Mouse (Mus musculus) thymus, postnatal 25 days (tissue): ENCODE measurements around the gene Secisbp2.

Experiments
- DNase-seq: peaks from one replicate; pipeline ENCODE4 v3.0.0; 2022

The Secisbp2 gene

DNA sequence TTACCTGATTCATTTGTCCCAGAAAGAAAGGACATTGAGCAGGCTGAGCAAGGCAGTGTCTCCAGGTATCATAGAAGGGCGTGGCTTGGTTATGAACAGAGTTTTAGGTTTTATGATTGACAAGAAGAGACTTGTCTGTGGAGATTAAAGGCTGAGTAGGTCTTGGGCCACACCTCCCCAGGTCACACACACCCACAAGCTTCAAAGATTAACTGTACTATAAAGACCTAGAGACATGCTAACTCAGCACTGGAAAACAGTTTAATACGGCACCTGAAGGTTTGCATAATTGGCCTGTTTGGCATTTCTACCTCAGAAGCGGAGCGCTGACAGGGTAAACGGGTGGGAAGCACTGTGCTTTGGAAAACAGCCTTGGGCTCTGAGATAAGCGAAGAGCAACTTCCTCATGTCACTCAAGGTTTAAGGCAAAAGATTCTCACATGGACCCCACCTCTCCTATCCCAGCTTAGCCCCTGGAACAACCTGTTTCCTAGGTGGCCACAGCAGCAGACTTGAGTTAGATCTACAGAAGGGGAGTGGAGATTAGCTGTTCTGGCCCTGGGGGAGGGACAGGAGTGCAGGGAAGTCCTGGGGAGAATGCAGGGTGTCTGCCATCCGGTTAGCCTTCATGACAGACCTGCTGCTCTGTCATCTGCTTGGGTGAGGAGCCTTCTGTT, 33.9 kb downstream of the Secisbp2 start:
- DNase-seq, result no peak

DNA sequence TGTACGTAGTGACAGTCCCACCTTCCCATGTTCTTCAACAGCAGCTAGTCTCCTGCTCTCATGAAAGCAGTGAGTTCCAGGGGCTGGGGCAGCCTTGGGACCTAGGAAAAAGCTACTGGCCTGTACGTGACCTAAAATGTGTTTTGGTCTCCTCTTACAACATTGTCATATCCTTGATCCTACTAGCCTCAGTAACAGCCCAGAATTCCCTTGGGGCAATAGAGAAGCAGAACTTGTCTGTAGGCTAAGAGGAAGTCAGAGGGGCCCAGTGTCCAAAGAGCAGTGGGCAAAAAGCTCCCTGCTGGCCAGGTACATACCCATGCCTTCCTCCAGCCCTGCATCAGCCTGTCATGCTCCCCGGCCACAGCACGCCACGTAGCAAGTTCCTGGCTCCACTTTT, 35.5 kb downstream of the Secisbp2 start:
- no peak for DNase-seq

DNA sequence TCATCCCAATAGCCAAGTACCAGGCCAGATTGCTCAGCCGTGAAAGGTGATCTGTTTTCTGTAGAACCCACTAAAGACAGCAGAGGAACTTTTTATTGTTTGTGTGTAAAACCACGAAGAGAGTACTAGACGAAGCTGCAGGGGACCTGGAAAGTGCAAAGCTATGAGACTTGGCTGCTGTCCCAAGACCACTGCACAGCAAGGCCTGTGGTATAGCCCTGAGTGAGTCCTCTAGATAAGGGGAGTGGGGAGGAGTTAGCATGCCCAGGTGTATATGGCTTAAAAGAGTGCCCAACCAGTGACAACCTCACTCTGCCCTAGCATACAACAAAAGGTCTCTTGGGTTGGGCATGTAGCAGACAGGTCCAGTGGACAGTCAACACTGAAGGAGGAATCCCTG, 37.2 kb downstream of the Secisbp2 start:
- DNase-seq, result no peak

DNA sequence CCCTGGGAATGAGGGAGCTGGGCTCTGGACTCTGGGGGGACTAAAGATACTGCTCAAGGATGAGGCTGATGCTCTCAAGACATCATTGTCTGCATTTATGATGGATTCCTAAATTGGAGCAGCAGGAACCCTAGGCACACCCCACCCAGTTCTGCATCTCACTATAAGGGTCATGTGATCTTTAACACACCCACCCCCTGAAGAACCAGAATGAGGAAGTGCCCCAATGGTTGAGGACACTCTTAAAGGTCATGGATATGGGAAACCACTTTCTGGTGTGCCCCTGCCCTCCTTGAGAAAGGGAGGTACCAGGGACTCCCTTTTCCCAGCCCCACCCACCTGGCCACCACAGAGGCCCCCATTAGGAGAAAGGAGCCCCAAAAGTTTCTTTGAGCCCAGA, 45.0 kb downstream of the Secisbp2 start:
- DNase-seq, result no peak

DNA sequence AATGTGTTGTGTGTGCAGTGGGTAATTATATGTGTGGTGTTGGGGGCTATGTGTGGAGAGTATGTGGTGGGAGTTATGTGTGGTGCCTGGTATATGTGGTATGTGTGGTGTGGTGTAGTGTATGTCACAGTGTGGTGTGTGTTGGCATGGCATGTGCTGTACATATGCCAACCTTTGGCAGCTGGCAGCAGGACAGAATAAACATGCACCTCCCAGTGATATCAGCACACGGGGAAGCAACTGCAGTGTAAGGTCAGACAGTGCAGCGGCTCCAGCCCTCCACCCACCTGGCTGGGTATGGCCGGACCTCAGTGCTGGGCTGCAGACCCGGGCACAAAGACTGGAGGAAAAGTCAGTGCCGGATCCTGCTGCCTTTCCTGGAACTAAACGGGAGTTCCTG, 46.0 kb downstream of the Secisbp2 start:
- DNase-seq, result no peak

DNA sequence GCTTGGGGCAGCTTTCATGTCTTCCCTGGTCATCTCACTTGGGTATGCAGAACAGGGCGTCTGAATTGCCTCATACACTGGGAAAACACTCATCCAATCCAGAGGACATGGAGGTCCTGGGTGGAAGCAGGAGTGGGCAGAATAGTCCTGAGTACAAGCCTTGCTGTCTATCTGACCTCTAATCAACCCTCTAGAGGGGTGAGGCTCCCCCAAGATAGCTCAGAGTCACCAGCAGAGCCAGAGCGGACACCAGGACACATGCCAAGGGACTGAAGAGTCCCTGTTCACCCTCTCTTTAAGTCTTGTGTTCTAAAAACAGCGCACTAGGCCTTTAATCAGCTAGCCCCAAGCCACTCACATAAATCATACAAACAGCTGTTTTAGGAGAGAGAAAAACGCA, 46.4 kb downstream of the Secisbp2 start:
- no peak for DNase-seq

DNA sequence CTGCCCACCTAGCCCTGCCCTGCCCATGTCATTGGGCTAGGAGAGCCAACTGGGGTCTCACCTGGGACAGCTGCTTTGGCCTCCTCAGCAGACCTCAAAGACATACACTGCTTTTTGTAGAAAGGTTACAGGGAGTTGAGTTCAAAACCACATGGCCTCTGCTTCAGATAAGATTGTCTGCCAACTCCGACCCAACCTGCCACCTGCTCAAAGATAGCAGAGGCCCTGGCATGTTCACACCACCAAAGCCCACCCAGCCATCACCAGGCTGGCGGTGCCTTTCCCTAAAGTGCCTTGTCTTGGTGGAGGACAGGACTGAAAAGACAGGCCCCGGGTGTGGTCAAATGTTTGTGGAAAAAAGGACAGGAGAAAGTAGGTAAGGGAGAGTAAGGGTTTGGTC, 46.8 kb downstream of the Secisbp2 start:
- no peak for DNase-seq

DNA sequence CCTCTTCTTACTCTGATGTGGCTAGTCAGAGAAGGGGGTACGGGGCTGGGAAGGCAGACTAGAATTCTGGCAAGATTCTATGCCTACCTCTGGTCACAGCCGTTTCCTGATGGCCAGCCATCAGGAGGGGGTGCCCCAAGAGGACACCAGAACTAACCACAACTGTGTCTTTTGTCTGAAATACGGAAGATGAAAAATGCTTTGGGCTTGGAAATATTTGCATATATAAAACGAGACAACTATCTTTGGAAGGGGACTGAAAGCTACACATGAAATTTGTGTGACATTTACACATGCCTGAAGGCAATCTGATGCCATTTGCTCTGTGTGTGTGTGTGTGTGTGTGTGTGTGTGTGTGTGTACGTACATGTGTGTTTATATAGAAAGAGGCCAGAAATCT, 52.4 kb downstream of the Secisbp2 start:
- no peak for DNase-seq

DNA sequence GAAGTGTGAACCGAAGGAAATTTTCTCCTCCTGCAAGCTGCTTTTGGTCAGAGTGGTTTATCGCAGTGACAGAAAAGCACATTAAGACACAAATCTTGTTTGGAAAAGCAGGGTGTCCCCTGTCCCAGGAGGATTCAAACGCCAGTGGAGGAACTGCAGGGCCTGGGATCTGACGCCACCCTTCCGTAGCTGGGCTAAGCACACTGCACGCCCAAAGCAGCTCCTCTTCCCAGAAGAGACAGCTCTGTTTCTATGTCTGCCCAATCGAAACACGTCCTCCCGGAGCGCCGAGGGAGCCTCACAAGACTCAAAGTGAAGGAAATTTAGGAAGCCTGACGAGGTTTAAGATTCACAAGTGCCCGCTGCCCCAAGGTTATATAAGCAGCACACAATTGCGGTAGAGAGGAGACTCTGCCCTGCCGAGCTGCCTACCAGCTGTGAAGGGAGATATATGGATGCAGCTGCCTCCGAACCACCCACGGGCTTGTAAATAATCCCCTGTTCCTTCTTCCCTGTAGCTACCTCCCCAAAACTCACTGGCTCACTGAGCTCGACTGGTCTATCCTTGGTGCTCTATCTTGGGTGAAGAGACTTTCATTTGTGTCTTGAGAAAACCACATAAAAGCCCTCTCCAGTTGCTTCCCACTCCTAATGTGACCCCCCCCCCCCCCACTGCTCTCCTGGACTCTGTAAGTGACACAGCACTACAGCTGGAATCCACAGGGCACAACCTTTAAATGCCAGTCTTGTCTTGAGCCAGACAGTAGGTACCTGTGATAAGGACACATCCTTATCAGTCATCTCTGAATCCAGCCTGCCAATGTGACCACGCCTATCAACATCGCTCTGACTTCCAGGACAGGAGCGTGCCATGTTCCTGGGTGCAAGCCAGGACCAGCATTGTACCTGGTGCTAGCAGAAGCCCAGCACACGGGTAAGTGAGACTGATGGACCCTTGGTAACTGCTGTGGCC, 54.7 kb downstream of the Secisbp2 start:
- no peak for DNase-seq

DNA sequence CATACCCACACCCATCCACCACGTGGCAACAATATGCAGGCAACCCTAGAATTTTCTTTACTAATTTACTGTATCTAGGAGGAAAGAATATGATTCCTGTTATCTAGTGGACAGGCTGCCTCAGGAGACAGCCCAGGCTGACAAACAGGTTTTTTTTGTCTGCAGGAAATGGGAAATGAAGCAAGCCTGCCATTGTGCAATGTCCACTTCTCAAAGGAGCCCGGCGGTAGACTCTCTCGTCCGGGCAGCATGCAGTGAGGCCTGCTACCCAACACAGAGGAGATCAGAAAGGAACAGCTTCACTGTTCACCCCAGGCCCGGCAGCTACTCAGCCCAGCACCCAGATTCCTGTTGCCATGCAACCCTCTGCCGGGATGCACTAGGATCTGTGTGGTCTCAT, 59.2 kb downstream of the Secisbp2 start:
- DNase-seq, result no peak

DNA sequence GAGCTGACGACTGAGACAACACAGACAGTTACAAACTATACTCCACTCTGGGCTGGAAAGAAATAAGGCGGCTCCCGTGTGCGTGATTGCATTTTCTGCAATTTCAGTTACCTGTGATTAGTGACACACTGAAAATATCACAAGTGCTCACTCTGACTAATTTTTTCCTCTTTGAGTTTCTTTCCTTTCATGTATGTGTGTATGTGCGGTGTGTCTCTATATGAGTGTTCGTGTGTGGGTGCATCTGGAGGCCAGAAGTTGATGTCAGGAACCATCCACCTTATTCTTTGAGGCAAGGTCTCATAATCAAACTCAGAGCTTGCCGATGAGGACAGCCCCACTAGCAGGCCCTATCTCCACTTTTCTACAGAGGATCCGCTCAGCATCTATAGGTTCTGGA, 60.5 kb downstream of the Secisbp2 start:
- DNase-seq, result no peak

DNA sequence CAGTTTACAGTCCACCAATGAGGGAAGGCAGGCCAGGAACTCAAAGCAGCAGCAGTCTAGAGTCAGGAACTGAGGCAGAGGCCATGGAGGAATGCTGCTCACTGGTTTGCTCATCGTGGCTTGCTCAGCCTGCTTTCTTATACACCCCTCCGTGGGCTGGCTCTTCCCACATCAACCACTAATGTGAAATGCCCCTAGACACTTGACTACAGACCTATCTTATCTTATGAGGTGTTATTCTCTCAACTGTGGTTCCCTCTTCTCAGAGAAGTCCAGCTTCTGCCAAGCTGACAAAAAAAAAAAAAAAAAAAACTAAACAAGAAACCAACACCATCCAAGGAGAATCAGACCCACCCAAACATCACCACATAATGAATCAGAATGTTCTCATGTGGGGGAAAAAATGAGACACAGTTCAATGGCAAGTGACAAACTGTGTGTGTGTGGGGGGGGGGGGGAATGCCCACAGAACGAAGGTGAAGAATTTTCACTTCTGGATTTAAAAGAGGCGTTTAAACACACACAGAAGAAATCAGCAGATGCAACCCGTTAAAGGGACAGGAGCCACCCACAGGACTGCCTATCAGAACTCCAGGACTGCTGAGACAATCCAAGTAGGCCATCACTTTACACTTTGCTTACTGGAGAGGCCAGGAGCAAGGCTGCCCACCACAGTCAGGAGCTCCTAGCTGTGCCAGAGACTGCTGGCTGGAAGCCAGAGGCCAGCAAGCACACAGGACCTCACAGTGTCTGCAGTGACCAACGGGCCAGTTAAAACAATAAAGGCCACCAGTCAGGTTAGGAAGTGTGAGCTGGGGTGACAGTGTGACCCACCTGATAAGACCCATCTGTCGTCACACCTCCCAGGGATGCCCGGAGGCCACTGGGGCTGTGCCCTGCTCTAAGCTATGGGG, 65.1 kb downstream of the Secisbp2 start:
- DNase-seq, result no peak

DNA sequence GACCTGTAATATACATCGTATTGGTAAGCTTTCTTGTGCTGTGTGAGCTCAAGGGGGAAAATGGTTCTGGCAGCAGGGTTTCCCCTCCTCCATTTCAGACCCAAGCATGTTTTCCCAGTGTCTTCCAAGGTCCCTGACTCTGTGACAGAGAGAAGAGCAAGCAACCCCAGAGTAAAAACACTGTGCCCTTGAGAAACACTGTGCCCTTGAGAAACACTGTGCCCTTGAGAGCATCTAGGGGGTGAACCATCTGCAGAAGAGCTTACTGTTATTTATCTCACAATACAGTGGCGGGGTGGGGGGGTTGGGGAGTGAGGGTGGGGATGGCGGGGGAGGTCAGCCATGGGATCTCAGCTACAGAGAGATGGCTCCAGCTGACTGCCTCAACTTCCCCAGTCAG, 67.8 kb downstream of the Secisbp2 start:
- DNase-seq, result no peak

DNA sequence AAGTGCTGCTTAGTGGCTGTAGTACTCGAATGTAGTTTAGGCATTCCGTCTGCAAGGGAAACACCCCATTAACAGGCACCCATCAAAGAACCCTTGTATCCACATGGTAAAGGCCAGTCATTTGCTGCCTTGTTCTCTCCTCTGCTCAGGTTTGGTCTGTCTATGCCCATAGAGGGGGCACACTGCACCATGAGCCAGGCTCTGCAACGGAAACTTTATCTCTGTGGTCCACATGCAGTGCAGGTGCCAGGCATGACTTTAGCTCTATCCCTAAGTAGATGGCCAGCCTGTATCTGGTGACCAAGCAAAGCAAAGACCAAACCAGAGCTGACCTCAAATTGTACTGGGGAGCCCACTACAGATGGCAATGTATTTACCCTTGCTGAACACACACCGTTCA, 69.1 kb downstream of the Secisbp2 start:
- DNase-seq, result no peak

DNA sequence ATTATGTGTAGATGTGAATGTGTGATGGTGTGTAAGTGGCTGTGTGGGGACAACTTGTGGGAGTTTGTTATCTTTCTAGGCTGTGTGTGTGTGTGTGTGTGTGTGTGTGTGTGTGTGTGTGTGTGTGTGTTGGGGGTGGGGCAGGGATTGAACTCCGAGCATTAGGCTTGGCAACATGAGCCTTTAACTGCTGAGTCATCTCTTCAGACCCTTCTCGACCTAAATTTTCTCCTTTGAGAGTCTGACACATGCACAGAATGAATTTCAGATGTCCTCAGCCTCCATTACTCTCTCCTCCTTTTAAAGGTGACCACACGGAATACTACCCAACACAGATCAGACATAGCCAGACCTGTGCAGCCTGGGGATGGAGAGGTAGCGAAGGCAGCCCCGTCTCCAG, 71.6 kb downstream of the Secisbp2 start:
- DNase-seq, result no peak

DNA sequence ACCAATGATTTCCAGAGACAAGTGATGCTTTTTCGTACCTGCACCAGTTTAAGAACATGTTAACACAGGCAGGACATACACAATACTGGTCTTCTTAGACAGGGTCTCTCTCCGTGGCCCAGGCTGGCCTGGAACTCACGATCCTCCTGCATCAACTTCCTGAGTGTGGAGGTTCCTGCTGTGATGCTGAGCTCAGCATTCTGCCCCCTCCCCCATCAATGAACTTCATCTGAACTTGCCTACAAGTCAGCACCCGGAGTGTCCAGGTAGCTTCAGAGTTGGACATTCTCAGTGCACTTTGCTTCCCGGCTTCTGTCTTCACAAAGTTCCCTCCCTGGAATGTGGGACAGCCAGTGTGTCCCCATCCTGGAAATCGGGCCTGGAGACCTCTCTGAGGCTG, 73.1 kb downstream of the Secisbp2 start:
- no peak for DNase-seq

DNA sequence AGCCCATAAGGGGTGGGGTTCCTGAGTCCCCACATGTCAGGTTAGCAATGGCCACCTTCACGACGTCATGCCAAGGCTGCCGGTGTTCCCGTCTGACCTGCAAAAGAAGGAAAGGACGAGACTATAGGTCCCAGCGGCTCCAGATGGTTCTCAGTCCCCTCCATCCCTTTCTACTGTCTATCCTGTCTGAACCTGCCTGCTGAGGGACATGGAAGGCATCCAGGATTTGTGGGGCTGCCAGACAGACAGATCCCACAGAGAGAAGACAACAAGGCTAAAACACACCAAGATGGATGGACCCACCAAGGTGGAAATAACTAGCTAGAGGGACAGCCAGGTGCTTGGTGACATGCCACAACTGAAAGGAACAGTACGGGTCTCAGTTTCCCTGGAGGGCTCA, 73.9 kb downstream of the Secisbp2 start:
- no peak for DNase-seq

DNA sequence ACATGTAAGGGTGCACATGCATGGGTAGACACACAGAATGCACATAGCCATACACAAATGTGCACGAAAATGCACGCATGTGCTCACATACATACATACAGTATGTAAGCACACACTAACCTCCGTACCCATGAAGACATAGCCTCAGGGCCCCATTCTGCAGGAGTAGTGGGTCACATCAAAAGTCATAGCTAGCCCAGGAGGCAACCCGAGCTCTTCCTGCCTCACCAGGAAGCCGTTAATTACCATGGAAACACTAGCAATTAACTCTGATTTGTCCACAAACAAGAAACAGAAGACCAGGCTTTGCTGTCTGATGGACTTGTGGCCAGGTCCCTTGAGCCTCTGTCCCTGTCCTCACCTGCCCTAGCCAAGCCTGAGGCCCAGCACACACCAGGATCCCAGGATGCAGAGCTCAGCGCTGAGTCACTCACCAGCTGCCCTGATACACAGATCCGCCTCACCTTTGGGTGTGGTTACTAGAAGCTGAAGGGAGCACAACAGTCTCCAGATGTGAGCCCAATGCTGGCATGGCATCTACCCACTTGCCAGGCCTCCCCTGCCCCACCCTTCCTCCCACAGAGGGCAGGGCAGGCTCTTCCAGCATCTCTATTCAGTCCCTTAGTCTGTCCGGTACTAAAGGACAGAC, 74.6 kb downstream of the Secisbp2 start:
- DNase-seq, result no peak

DNA sequence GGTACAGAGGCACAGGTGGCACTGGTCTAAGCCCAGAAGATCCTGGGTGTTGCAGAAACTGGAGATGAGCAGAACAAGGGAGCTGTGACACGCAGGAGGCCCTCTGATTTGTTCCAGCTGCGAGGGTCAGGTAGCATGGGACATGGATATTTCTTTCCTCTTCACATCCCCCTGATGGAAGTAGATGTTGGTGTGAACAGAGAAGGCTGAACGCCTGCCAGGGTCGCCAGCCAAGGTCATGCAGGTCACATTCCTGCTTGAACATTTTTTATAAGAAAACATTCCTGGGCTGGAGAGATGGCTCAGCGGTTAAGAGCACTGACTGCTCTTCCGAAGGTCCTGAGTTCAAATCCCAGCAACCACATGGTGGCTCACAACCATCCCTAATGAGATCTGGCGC, 75.9 kb downstream of the Secisbp2 start:
- no peak for DNase-seq

DNA sequence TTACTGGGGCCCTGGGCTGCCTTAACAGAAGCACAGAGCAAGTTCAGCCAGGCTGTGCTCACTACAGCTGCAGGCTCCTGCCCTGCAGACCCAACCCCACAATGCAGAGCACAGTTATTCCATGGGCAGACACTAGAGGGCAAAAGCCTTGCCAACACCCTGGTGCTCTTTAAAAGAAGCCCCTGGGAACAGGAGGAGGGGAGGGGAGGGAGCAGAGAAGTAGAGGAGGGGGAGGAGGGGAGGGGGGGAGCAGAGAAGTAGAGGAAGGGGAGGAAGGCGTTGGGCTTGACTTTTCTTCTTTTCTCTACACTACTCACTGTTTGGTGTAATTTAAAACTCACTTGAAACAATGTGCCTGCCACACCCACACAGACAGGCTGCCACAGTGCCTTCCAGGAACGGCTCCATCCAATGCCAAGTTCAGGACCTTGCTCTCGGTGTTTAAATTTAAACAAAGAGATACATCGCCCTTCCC, 78.4 kb downstream of the Secisbp2 start:
- DNase-seq, result peak; percentile 77

DNA sequence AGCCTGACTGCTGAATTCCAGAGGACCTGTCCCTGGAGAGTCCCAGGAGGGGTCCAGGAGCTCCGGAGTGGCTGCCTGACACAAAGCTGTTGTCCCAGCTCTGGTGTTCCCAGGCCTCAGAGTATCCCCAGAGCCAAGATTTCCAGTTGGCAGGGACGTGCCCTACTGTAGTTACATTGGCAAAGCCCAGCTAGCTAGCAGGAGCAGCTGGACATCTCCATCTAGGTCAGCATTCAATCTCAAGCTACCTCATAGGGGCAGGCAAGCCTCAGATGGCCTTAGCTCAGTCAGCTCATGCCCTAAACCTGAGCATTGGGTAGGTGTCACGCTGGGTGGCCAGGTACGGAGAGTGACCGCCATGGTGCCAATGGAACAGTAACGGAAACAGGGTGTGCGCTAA, 80.0 kb downstream of the Secisbp2 start:
- DNase-seq, result no peak

DNA sequence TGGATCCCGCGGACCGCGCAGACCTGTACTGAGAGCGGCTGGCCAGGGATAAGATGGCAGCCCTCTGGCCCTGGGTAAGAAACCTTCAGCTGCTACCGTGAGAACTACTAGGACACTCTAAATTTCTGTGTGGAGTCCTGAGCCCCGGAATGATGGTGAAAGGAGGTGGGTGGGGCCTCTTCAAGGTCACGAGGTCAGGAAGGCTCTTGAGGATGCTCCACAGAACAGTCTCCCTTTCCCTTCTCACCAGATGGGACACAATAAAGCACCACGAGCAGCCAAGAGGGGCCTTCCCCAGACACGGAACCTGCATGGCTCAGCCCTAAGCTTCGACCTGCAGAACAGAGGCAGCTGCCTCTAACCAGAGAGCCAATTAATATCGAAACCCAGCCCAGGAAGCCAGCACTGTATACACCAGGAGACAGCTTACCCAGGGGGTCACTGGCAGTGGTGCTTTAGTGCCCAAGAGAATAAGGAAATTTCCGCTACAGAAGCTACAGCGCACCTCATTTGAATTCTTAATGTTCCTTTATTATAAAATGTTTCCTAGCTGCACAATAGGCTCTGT, 80.7 kb downstream of the Secisbp2 start:
- DNase-seq, result no peak
